Mouse (Mus musculus) embryonic fibroblast, embryonic 13.5 days (primary cell): ENCODE data around the gene Nos2. TPM values are rescaled to one million over a fixed set of nuclear protein-coding genes. Genes with fewer than 3 reads are reported as not detected.

Experiments used
- H3K27ac ChIP-seq: 2 replicates; pipeline ENCODE4 v1.5.1; 2012; ENCODE audit warnings: low read length, control low read depth, inconsistent platforms; ENCODE audit not compliant: insufficient read depth
- H3K4me1 ChIP-seq: 2 replicates; pipeline ENCODE4 v1.6.1; 2011; ENCODE audit warnings: low read length; ENCODE audit not compliant: control insufficient read depth, insufficient read depth
- H3K4me3 ChIP-seq: 2 replicates; pipeline ENCODE4 v1.5.1; 2011; ENCODE audit warnings: mild to moderate bottlenecking, control low read depth, low read length; ENCODE audit not compliant: insufficient read depth
- CTCF ChIP-seq: IDR thresholded peaks from 2 replicates; pipeline ENCODE4 v1.5.1; 2011; ENCODE audit warnings: mild to moderate bottlenecking, control low read depth, low read length, moderate library complexity, borderline replicate concordance; ENCODE audit not compliant: insufficient read depth
- POLR2A ChIP-seq: IDR thresholded peaks from 2 replicates; pipeline ENCODE4 v1.6.1; 2011; ENCODE audit warnings: low read depth, mild to moderate bottlenecking, control low read depth, low read length, moderate library complexity
- polyA plus RNA-seq: library from polyadenylated mRNA; stranded (reverse); fragments of >200 nt; gene quantifications from 2 replicates; pipeline ENCODE4 v1.2.4, GENCODE M21; 2011; ENCODE audit warnings: low read depth; ENCODE audit not compliant: missing spikeins, insufficient read length

The Nos2 gene
- polyA plus RNA-seq = not detected in 2 replicates

DNA sequence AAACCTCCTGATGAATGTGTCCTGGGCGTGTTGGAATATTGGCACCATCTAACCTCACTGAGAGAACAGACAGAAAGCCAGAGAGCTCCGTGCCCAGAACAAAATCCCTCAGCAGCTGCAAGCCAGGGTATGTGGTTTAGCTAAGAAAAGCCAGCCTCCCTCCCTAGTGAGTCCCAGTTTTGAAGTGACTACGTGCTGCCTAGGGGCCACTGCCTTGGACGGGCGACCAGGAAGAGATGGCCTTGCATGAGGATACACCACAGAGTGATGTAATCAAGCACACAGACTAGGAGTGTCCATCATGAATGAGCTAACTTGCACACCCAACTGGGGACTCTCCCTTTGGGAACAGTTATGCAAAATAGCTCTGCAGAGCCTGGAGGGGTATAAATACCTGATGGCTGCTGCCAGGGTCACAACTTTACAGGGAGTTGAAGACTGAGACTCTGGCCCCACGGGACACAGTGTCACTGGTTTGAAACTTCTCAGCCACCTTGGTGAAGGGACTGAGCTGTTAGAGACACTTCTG is at the start of gene Nos2:
Gene Nos2, plus strand, starts transcription at position 377 of the 529 bp plus-strand sequence.
- Histone ChIP-seq H3K4me1 (peaks cover 4% of the 10 kb centered on the region; the same call in 1 of the 2 replicates), H3K4me3 (no peak within 1 kb of the TSS), H3K27ac (no peak within 1 kb of the TSS)
- TF ChIP-seq POLR2A (no peak), CTCF (no peak)

DNA sequence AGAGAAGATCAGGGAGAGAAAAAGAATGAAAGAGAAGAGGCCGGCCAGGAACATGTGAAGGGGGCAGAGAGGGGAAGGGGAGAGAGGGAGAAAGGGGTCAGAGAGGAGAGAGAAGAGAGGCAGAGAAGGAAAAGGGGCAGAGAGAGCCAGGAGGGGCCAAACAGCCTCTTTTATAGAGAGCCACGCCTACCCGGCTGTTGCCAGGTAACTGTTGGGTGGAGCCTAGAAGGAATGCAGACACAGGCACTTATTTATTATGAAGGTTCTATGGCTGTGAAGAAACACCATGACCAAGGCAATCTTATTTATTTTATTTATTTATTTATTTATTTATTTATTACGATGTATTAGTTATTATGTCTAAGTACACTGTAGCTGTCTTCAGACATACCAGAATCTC is 49.7 kb upstream of the Nos2 start:
- Histone ChIP-seq H3K27ac (no peak overlapping the region), H3K4me1 (peaks cover 6% of the 10 kb centered on the region), H3K4me3 (no peak overlapping the region)
- no peak for TF ChIP-seq CTCF
- TF ChIP-seq POLR2A = no peak

GRCm38 (mm10) chr11:78872782-78873181 is 47.8 kb upstream of the Nos2 start:
- no peak overlapping the region for H3K27ac ChIP-seq
- no peak for TF ChIP-seq CTCF
- TF ChIP-seq POLR2A = no peak
- H3K4me3 ChIP-seq = no peak overlapping the region
- peaks cover 11% of the 10 kb centered on the region for H3K4me1 ChIP-seq

DNA sequence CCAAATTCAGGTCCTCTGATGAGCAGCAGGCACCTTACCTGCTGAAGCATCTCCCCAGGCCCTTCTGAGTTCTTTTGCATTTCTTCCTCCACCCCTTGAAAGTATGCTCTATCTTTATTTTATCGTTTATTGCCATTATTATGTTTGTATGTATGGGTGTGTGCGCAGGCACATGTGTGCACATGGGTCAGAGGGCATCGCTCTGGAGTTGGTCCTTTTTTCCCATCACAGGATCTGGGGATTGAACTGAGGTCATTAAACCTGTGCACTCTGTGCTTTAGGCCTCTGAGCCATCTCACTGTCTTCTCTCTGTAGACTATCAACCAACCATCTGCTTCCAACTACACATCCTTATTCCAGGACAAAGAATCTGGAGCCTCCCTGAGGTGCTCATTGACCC is 40.9 kb upstream of the Nos2 start:
- H3K4me3 ChIP-seq = no peak overlapping the region
- TF ChIP-seq CTCF (no peak), POLR2A (no peak)
- H3K27ac ChIP-seq = no peak overlapping the region
- peaks cover 5% of the 10 kb centered on the region; the same call in 1 of the 2 replicates for H3K4me1 ChIP-seq

DNA sequence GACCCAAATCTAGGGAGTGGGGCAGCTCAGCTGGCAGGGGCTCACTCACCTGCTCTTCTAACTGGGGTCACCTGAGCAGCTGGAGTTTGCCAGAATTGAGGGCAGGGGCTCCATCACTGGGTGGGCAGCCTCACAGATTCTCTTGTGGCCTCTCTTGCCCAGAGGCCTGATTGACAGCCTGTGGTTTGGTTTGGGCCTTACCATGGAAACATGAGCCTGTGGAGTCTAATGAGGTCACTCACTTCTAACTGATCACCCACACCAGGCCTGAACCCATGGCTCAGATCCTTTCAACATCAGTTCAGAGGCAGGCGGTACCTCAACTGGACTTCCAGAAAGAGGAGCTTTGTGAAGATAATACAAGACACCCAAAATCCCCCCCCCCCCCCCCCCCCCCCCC is 33.9 kb upstream of the Nos2 start:
- TF ChIP-seq POLR2A (no peak), CTCF (no peak)
- Histone ChIP-seq H3K27ac (no peak overlapping the region), H3K4me3 (no peak overlapping the region), H3K4me1 (peaks cover 10% of the 10 kb centered on the region)

GRCm38 (mm10) chr11:78887102-78887971 is 33.2 kb upstream of the Nos2 start:
- no peak overlapping the region for H3K27ac ChIP-seq
- no peak overlapping the region for H3K4me3 ChIP-seq
- H3K4me1 ChIP-seq = peaks cover 10% of the 10 kb centered on the region
- TF ChIP-seq POLR2A = no peak
- no peak for TF ChIP-seq CTCF

- Histone ChIP-seq H3K27ac (no peak overlapping the region), H3K4me3 (no peak overlapping the region), H3K4me1 (peaks cover 10% of the 10 kb centered on the region)
- no peak for TF ChIP-seq POLR2A
Observed at GRCm38 (mm10) chr11:78889156-78889555, 31.4 kb upstream of the Nos2 start.

DNA sequence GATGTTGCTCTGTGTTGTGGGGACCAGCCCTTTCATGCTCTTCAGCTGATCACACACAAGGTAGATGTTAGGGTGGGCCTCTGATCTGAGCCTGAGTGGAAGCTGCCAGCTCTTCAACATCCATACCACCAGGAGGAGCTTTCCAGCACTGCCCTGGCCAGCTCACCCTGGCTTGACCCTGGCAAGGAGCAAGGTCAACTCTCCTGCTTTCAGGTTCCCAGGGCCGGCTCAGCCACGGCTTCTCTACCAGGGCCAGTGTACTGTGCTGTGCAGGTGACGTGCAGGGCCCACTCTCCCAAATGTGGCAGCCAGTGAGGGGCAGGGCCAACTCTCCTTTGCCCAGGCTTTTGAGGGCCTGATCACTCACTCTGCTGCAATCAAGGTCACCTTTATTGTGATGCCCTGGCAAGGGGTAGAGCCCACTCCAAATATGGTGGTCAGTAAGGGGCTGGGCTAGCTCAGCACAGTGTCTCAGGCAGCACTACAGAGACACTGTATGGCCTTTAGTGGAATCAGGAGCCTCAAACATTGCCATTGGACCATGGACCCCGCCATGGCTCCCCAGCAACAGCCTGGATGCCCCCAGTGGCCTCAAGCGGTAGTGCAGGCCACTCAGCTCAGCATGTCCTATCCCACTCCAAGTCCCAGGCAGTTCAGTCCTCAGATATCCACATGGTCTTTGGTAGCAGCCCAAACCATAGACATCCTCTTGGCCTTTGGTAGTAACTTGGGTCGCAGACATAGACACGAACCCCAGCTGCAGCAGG is 24.0 kb upstream of the Nos2 start:
- TF ChIP-seq POLR2A (no peak), CTCF (peak; percentile 62; the same call in 1 of the 2 replicates)
- Histone ChIP-seq H3K4me3 (no peak overlapping the region), H3K27ac (no peak overlapping the region), H3K4me1 (no peaks in the 10 kb centered on the region)

DNA sequence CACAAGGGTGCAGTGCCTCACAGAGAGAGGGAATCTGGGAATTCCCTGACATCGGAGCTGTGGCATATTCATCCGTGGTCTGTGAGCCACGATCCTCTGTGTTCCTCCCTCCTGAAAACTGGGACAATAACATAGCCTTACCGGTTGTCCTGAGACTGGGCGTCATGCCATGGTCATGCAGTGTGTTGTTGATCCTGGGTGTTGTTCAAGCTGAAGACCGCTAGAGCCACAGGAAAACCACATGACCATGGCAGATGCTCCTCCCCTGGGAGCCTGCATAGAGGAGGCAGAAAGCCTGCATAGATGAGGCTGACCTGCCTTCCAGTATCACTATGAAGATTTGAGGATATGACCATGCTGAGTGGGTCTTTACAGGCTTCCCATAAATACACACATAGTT is 5.1 kb upstream of the Nos2 start:
- Histone ChIP-seq H3K27ac (no peak overlapping the region), H3K4me1 (peaks cover 4% of the 10 kb centered on the region; the same call in 1 of the 2 replicates), H3K4me3 (no peak overlapping the region)
- no peak for TF ChIP-seq POLR2A
- TF ChIP-seq CTCF = no peak
